Mouse (Mus musculus) bone marrow, adult 2 months (tissue): ENCODE results near the gene Insig2.

ENCODE experiments used
- CTCF ChIP-seq: fragments of 200-500 bp; IDR thresholded peaks from 2 replicates; pipeline ENCODE4 v1.5.1; 2011; ENCODE audit warnings: low read length, control low read depth; ENCODE audit not compliant: control insufficient read depth, insufficient read depth
- POLR2A ChIP-seq: fragments of 200-500 bp; IDR thresholded peaks from 2 replicates; pipeline ENCODE4 v1.6.1; 2011; ENCODE audit warnings: low read depth, mild to moderate bottlenecking, control low read depth, low read length, borderline replicate concordance; ENCODE audit not compliant: control insufficient read depth

GRCm38 (mm10) chr1:121313181-121313580, 19.2 kb downstream of the Insig2 start:
- no peak for TF ChIP-seq POLR2A
- TF ChIP-seq CTCF: no peak
